In genomic region chr9:54784003-54784402, GRCm38 (mm10) we compare ENCODE assay signal across 15 mouse cellular contexts. TPM values are rescaled to one million over a fixed set of nuclear protein-coding genes. Genes with fewer than 3 reads are reported as not detected.
DNase-seq lines count a peak whose midpoint lies in the region; ATAC-seq lines count a peak whose summit lies in the region.
"Had no signal": no experiment of that assay in that cellular context is flagged by ENCODE, and none has a peak within 500 bp of the region (broad histone marks: within the 10 kb centered on the region; RNA-seq: fewer than 3 reads in every experiment).

No protein-coding gene starts in this region.

- ATAC-seq in forebrain, embryonic 15.5 days (replicated peaks) = no peak
- ATAC-seq in kidney, embryonic 15.5 days (replicated peaks; ENCODE audit: low FRiP score) = peak; percentile 37
- ATAC-seq in stomach, embryonic 15.5 days (ENCODE audit: insufficient read depth, low FRiP score, low read depth) = peak; percentile 59; the same call in 1 of the 2 replicates
- ATAC-seq in hindbrain, embryonic 16.5 days = no peak
- ATAC-seq: midbrain, embryonic 15.5 days had no signal

- 69% methylated on average over 3 of the region's 3 CpGs for WGBS in forebrain, embryonic 10.5 days
- 67% methylated on average over 3 of the region's 3 CpGs for WGBS in forebrain, embryonic 15.5 days
- WGBS in kidney, embryonic 15.5 days = 41% methylated on average over 3 of the region's 3 CpGs
- WGBS in stomach, embryonic 15.5 days = 40% methylated on average over 3 of the region's 3 CpGs
- WGBS in hindbrain, embryonic 16.5 days = 61% methylated on average over 3 of the region's 3 CpGs

- H3K27ac ChIP-seq in forebrain, embryonic 10.5 days = peak overlapping the region; percentile 44; the same call in 1 of the 2 replicates
- H3K27ac ChIP-seq in forebrain, embryonic 15.5 days (replicated peaks) = no peak overlapping the region
- no peak overlapping the region for H3K27ac ChIP-seq in kidney, embryonic 15.5 days
- H3K27ac ChIP-seq in stomach, embryonic 15.5 days = no peak overlapping the region
- H3K27ac ChIP-seq in hindbrain, embryonic 16.5 days (ENCODE audit: low read depth, low read length) = no peak overlapping the region
- H3K27ac ChIP-seq: liver, embryonic 14.5 days; midbrain, embryonic 15.5 days had no signal

- H3K9me3 ChIP-seq in forebrain, embryonic 10.5 days = no peaks in the 10 kb centered on the region
- no peaks in the 10 kb centered on the region for H3K9me3 ChIP-seq in forebrain, embryonic 15.5 days
- no peaks in the 10 kb centered on the region for H3K9me3 ChIP-seq in kidney, embryonic 15.5 days (replicated peaks)
- no peaks in the 10 kb centered on the region for H3K9me3 ChIP-seq in stomach, embryonic 15.5 days
- H3K9me3 ChIP-seq in hindbrain, embryonic 16.5 days (ENCODE audit: control insufficient read depth, low read length) = no peaks in the 10 kb centered on the region
- H3K9me3 ChIP-seq: midbrain, embryonic 15.5 days had no signal

- peaks cover 31% of the 10 kb centered on the region for H3K4me1 ChIP-seq in forebrain, embryonic 10.5 days
- peaks cover 7% of the 10 kb centered on the region for H3K4me1 ChIP-seq in forebrain, embryonic 15.5 days
- peaks cover 27% of the 10 kb centered on the region for H3K4me1 ChIP-seq in kidney, embryonic 15.5 days
- peaks cover 26% of the 10 kb centered on the region for H3K4me1 ChIP-seq in stomach, embryonic 15.5 days
- H3K4me1 ChIP-seq in hindbrain, embryonic 16.5 days (ENCODE audit: control insufficient read depth, insufficient read depth, low read depth, low read length) = peaks cover 5% of the 10 kb centered on the region; the same call in 1 of the 2 replicates

- H3K4me2 ChIP-seq in forebrain, embryonic 15.5 days (replicated peaks) = no peak overlapping the region
- H3K4me2 ChIP-seq in kidney, embryonic 15.5 days = no peak overlapping the region
- no peak overlapping the region for H3K4me2 ChIP-seq in stomach, embryonic 15.5 days
- no peak overlapping the region for H3K4me2 ChIP-seq in hindbrain, embryonic 16.5 days (ENCODE audit: low read length)
- H3K4me2 ChIP-seq: midbrain, embryonic 15.5 days had no signal

- no peaks in the 10 kb centered on the region for H3K27me3 ChIP-seq in forebrain, embryonic 10.5 days (ENCODE audit: poor library complexity, severe bottlenecking)
- H3K27me3 ChIP-seq in forebrain, embryonic 15.5 days = no peaks in the 10 kb centered on the region
- no peaks in the 10 kb centered on the region for H3K27me3 ChIP-seq in kidney, embryonic 15.5 days
- H3K27me3 ChIP-seq in stomach, embryonic 15.5 days (replicated peaks) = no peaks in the 10 kb centered on the region; the same call in 1 of the 2 replicates
- no peaks in the 10 kb centered on the region for H3K27me3 ChIP-seq in hindbrain, embryonic 16.5 days (replicated peaks; ENCODE audit: control insufficient read depth, insufficient read depth, low read length)
- H3K27me3 ChIP-seq: midbrain, embryonic 15.5 days had no signal

- no peak overlapping the region for H3K4me3 ChIP-seq in forebrain, embryonic 10.5 days
- no peak overlapping the region for H3K4me3 ChIP-seq in forebrain, embryonic 15.5 days
- no peak overlapping the region for H3K4me3 ChIP-seq in kidney, embryonic 15.5 days (replicated peaks)
- H3K4me3 ChIP-seq in stomach, embryonic 15.5 days (replicated peaks) = no peak overlapping the region
- no peak overlapping the region for H3K4me3 ChIP-seq in hindbrain, embryonic 16.5 days (ENCODE audit: low read length)
- H3K4me3 ChIP-seq: midbrain, embryonic 15.5 days had no signal

- no peak for DNase-seq in forebrain, embryonic 10.5 days (ENCODE audit: extremely low spot score, low spot score)
- DNase-seq in kidney, postnatal 36 days = no peak
- peak; percentile 89 for DNase-seq in forelimb bud, embryonic 11.5 days (ENCODE audit: low read depth, low spot score)
- DNase-seq in kidney, postnatal 10 days = no peak
- DNase-seq: cerebellum, adult 2 months; kidney, adult 9 months; layer of hippocampus, postnatal 36 days; lung, postnatal 4 days; right cerebral cortex, postnatal 4 days had no signal

- H3K9ac ChIP-seq in forebrain, embryonic 15.5 days (replicated peaks) = no peak overlapping the region
- no peak overlapping the region for H3K9ac ChIP-seq in kidney, embryonic 15.5 days
- H3K9ac ChIP-seq in stomach, embryonic 15.5 days = no peak overlapping the region
- no peak overlapping the region for H3K9ac ChIP-seq in hindbrain, embryonic 16.5 days (ENCODE audit: low read depth, low read length)
- H3K9ac ChIP-seq: liver, embryonic 14.5 days; midbrain, embryonic 15.5 days had no signal

- H3K36me3 ChIP-seq in forebrain, embryonic 10.5 days (replicated peaks) = no peaks in the 10 kb centered on the region
- no peaks in the 10 kb centered on the region for H3K36me3 ChIP-seq in forebrain, embryonic 15.5 days
- no peaks in the 10 kb centered on the region for H3K36me3 ChIP-seq in kidney, embryonic 15.5 days
- no peaks in the 10 kb centered on the region for H3K36me3 ChIP-seq in stomach, embryonic 15.5 days
- H3K36me3 ChIP-seq in hindbrain, embryonic 16.5 days (ENCODE audit: control insufficient read depth, insufficient read depth, low read length) = no peaks in the 10 kb centered on the region
- H3K36me3 ChIP-seq: midbrain, embryonic 15.5 days had no signal

RNA-seq across cellular contexts. Expression of gene Crabp1, which starts 19.5 kb away (rescaled TPM):
- 1,057 and 1,193 TPM in 2 replicates for polyA plus RNA-seq in forebrain, embryonic 10.5 days (2016; fragmentation: Nextera tagmentation; extraction: Ambion mirVana)
- polyA plus RNA-seq in forebrain, embryonic 15.5 days (2015; fragmentation: Nextera tagmentation; extraction: Ambion mirVana) = 47.3 and 53.2 TPM in 2 replicates
- 78.1 and 79.9 TPM in 2 replicates for polyA plus RNA-seq in kidney, embryonic 15.5 days (2015; fragmentation: Nextera tagmentation; extraction: Ambion mirVana)
- polyA plus RNA-seq in stomach, embryonic 15.5 days (2015; fragmentation: Nextera tagmentation; extraction: Ambion mirVana) = 45.9 and 72.7 TPM in 2 replicates
- polyA plus RNA-seq in hindbrain, embryonic 16.5 days (2015; fragmentation: Nextera tagmentation; extraction: Ambion mirVana) = 225 and 236 TPM in 2 replicates

RNA-seq across cellular contexts. Expression of gene Wdr61, which starts 49.7 kb away (rescaled TPM):
- polyA plus RNA-seq in forebrain, embryonic 10.5 days (2016; fragmentation: Nextera tagmentation; extraction: Ambion mirVana) = 183 and 188 TPM in 2 replicates
- polyA plus RNA-seq in forebrain, embryonic 15.5 days (2015; fragmentation: Nextera tagmentation; extraction: Ambion mirVana) = 121 and 123 TPM in 2 replicates
- 151 and 160 TPM in 2 replicates for polyA plus RNA-seq in kidney, embryonic 15.5 days (2015; fragmentation: Nextera tagmentation; extraction: Ambion mirVana)
- 147 and 164 TPM in 2 replicates for polyA plus RNA-seq in stomach, embryonic 15.5 days (2015; fragmentation: Nextera tagmentation; extraction: Ambion mirVana)
- polyA plus RNA-seq in hindbrain, embryonic 16.5 days (2015; fragmentation: Nextera tagmentation; extraction: Ambion mirVana) = 90.1 and 93.3 TPM in 2 replicates

Comparison
In these comparisons a context has a peak if more than half of its experiments do, and no peak if none do; other contexts are left out.
1. ATAC-seq: peak in kidney, embryonic 15.5 days (single experiment) and stomach, embryonic 15.5 days (single experiment); none in forebrain, embryonic 15.5 days (single experiment) and hindbrain, embryonic 16.5 days (single experiment).